Mouse (Mus musculus) C2C12 (cell line): ENCODE measurements around the gene Crls1.

Experiments
- CTCF ChIP-seq: IDR thresholded peaks from one replicate; pipeline ENCODE4 v1.5.1; 2011; ENCODE audit not compliant: control insufficient read depth, insufficient read depth, insufficient read length
- FOSL1 ChIP-seq: IDR thresholded peaks from one replicate; pipeline ENCODE4 v1.8.0; 2011; ENCODE audit warnings: mild to moderate bottlenecking, low read length; ENCODE audit not compliant: poor library complexity, insufficient read depth, severe bottlenecking
- MAX ChIP-seq: IDR thresholded peaks from one replicate; pipeline ENCODE4 v1.6.1; 2011; ENCODE audit warnings: mild to moderate bottlenecking, control low read depth
- MYOD1 ChIP-seq: IDR thresholded peaks from one replicate; pipeline ENCODE4 v1.6.1; 2011; ENCODE audit warnings: low read depth; ENCODE audit not compliant: control insufficient read depth, insufficient read length
- USF1 ChIP-seq: IDR thresholded peaks from one replicate; pipeline ENCODE4 v1.6.1; 2011; ENCODE audit warnings: low read depth, mild to moderate bottlenecking, control low read depth, moderate library complexity

- TF ChIP-seq CTCF (no peak), USF1 (no peak), MAX (no peak), FOSL1 (no peak), MYOD1 (no peak)
Observed at GRCm38 (mm10) chr2:132853051-132853450, 6.6 kb downstream of the Crls1 start.
